Mouse (Mus musculus): Measurements from ENCODE around the gene AB124611. TPM values are rescaled to one million over a fixed set of nuclear protein-coding genes. Genes with fewer than 3 reads are reported as not detected.
"Not testable (repeated sequence)": the region's sequence is repeated elsewhere in the genome, so short reads cannot be mapped to it uniquely, and the experiment has no call there.

AB124611 gene
- total and polyA plus RNA-seq, 3 experiments: 1.4 to 2.3 (median 1.7) TPM

DNA sequence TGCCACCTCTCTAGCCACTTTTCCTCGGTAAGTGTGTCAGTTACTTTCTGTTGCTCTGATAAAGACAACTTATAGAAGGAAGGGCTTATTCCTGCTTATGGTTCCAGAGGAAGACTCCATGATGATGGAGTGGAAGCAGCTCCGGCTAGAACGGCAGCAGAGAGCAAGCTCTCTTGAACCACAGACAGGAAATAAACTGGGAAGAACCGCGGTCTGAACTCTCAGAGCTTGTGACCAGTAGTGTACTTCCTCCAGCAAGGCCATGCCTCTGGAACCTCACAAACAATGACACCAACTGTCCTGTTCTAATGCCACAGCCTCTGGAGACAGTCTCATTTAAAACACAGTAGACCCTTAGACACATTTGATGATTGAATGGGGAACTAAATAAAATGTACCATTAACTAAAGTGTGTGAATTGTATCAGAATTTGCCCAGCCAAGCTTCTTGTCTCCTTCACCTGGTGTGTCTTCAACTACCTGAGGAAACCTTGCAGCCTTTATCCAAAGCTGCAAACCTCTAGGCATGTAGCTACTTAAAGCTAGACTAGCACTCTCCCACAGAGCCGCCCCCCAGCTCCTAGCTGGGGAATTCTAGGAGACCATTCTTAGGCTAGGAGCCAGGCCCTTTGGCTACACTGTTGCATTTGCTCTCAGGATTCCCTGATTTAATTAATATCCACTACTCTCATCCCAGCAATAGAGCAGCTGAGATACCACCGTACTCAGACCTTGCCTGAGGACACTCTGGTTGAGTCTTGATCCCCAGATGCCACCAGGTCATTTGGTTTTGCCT, 637 bp upstream of the AB124611 start:
- no peak for DNase-seq

DNA sequence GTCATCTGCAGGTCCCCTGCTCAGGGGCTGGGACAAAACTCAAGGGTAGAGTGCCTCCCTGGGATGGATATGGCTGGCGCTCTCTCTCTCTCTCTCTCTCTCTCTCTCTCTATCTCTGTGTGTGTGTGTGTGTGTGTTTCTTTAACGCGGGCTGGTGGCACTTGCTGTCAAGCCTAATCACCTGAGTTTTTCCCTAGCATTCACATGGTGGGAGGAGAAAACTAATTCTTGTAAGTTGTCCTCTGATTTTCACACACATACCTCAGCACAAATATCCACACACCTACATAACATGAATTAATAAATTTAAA, 613 bp downstream of the AB124611 start:
- no peak for DNase-seq

DNA sequence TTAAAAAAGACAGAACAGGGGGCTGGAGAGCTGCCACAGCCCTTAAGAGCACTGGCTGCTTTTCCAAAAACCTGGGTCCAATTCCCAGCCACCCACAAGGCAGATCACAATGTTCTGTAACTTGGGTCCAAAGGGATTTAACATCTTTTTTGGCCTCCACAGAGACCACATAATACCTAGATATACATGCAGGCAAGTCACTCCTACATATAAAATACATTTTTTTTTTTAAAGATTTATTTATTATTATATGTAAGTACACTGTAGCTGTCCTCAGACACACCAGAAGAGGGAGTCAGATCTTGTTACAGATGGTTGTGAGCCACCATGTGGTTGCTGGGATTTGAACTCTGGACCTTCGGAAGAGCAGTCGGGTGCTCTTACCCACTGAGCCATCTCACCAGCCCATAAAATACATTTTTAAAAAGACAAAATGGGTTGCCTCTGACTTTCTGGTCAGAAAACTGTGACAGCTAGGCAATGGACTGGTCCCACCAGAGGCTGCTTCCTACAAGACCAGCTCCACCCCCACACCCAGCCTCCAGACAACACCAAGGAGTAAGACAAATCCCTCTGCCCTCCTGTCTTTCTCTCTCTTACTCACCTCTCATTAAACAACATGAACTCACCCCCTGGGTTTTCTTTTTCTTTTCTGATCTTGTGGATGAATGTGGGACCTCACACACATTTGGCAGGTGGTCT, 1.3 kb downstream of the AB124611 start:
- DNase-seq: no peak

DNA sequence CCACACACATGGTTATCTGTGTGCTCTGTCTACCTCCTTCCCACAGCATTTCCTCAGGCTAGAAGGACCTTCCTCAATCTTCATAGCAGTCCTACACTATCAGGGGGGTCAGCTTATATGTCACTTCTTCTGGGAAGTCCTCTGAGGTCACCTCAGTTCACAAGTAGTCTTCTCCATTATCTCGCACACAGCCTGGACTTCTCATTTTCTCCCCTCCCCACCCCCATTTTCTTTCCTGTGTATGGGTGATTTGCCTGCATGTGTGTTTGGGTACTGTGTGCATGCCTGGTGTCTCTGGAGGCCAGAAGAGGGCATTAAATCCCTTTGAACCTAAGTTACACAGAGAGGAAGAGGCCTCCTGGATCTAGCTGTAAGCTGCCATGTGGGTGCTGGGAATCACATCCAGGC, 1.9 kb downstream of the AB124611 start:
- DNase-seq: no peak

DNA sequence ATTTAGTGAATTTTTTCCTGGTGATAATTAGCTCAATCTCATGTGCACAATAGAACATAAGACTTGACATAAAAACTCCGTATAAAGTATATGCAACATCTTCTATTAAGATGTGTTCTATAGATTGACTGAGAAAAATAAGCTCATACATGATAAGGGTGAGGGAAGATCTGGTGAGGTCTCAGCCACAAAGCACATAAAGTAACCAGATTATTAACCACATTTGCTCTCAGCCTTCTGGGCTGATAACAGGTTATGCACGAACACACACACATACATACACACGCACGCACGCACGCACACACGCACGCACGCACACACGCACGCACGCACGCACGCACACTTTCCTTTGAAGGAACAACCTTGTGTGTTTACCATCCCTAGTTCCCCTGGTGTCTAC, 10.5 kb downstream of the AB124611 start:
- DNase-seq: no peak

DNA sequence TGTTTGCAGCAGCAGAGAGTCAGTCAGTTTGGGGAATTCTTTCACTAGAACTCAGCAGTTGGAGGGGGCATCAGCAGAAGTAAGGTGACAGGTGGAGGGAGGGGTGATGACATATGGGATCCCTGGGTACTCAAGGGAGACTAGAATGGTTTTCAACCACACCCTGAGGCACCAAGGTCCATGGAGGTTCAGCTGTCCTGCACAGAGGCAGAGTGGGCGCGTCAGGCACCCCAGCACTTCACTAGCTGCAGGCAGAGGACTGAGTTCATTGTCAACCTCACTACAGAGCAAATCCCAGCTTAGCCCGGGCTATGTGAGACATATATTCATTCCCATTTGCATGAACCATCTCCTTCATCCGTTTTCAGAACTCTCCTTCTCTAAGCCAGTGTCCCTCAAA, 11.0 kb downstream of the AB124611 start:
- no peak for DNase-seq

DNA sequence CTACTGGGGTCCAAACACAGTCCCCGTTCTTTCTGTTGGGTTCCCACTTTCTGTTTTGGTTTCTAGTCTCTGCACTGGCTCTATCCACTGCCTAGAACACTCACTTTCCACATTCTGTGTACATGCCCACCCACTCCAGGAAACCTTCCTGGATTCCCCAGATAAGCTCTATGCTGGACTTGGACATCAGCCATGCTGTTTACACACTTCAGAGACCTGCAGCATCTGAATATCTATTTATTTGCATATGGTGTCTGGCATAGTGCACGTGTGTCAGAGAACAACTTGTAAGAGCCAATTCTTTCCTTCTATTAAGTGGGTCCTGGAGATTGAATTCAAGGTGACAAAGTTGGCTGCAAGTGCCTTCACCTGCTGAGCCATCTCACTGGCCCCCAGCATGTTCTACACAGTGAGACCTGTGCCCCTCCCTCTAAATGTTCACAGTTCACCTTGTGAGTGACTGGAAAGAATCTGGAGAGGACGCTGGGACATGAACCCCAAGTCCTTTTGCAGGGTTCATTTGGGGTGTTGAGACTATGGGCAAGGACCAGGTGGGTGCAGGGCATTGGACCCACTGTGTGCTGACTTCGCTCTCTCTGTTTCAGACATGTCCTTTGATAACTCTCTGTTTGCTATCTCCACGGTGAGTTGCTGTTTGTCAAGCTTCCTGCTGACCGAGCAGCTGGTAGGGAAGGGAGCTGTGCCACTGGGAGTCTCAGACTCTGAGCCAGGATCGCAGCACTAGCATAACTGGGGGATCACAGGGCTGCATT, 14.2 kb downstream of the AB124611 start:
- no peak for DNase-seq

DNA sequence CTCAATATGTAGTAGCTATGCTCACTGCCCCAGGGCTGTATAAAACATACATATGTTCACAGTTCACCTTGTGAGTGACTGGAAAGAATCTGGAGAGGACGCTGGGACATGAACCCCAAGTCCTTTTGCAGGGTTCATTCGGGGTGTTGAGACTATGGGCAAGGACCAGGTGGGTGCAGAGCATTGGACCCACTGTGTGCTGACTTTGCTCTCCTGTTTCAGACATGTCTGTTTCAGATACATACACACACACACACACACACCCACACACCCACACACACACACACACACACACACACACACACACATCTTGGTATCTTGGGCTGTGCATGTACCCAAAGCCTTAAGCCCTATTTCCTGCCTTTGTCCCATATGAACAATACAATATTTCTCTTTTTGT, 16.0 kb downstream of the AB124611 start:
- not testable (repeated sequence) for DNase-seq

DNA sequence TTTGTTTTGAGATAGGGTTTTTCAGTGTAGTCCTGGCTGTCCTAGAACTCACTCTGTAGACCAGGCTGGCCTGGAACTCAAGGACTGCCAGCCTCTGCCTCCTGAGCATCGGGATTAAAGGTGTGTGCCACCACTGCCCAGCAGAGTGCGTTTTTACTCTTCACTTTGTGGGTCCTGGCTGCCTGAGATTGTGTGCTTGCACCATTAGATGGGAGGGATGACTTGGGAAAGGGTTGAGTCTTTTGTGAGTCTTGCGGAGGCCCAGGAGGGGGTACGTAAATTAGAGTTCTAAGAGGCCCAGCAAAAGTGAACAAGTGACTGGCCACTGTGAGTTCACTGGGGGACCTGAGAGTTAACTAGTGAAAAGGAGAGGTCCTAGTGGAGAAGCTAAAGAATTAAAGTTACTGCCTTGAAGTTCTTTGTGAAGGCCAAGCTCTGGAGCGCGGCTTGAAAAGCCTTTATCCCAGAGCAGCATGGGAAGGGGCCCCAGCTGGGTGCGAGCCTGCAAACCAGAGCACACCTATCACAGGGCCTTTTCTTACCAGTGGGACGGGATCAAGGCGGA, 19.5 kb downstream of the AB124611 start:
- peak; percentile 14 for DNase-seq

DNA sequence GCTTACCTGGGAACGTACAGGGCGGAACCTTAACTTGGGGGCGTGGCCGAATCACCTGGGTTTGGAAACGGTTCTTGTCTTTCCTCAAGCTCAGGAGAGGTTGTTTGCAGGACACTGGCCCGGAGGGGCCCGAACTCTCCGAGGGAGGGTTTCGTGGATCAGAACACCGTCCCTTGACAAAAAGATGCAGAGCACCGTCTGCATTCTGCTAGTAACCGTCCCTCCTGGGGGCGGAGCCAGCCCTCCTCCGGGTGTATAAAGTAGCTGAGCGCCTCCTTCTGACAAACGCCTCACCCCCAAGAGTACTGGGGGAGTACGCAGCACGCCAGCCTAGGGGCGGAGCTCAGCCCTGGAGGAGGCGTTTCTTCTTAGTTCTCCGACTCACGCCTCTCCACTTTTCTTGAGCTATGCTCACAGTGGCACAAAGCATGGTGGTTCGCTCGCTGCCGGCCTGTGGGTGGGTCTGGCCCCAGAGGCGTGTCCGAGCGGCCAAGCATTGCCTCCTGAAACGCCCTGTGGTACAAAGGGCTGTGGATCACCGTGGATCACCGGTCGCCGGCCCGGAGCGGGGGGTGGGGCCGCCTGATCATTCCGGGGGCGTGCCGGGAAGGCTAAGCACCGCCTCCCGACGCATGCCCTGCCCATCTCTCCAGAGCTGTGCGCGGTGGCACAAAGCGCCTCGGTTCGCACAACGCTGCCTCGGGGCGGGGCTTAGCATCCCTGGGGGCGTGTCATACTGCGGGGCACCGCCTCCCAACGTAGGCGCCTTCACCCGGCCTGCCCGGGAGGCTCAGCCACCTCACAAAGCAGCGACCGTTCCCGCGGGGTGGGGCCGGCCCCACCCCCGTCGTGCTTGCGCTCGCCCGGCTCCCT, 20.2 kb downstream of the AB124611 start:
- DNase-seq: peak; percentile 100

DNA sequence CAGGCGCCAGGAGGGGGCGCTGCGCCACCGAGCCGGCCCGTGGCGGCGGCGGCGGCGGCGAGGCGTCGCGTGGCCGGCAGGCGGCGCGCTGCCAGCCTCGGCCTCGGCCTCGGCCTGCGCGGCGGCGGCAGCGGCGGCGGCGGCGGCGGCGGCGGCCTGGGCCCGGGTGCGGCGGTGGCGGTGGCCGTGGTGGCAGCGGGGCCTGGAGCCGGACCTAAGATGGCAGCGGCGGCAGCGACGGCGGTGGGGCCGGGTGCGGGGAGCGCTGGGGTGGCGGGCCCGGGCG, 20.8 kb downstream of the AB124611 start, which contains the start of gene Carm1:
Gene Carm1 (plus strand): TSS at position 106 of the 286 bp plus-strand sequence.
- DNase-seq: no peak

DNA sequence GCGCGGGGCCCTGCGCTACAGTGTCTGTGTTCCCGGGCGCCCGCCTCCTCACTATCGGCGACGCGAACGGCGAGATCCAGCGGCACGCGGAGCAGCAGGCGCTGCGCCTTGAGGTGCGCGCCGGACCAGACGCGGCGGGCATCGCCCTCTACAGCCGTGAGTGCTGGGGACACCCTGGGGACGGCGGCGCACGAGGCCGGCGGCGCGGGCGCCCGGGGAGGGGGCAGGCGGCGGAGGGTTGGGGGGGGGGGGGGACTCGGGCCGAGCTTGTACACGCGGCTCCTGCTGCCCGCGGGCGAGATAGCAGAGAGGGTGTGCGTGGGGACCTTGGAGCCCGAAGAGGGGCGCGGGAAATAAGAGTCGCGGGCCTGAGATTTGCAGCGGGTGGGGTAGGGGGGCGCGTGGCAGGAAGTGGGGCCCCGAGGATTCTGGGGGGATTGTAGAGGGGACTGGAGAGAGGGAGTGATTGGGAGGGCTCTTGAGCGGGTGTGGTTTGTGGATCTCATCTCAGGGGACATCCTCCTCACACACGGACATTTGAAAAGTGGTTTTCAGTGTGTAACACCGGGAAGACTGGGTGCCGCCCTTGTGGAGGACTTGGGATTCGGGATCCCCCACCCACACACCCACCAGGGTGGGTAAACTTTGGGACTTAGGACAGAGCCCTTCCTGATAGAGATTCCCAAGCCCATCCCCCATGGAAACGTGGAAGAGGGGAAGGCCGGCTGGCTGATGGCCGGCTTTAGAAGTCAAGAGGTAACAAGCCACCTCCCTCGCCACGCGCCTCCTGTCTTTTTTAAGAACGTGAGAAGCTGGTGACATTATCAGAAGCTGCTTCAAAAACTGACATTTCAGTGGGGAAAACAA, 21.3 kb downstream of the AB124611 start:
- peak; percentile 82 for DNase-seq

DNA sequence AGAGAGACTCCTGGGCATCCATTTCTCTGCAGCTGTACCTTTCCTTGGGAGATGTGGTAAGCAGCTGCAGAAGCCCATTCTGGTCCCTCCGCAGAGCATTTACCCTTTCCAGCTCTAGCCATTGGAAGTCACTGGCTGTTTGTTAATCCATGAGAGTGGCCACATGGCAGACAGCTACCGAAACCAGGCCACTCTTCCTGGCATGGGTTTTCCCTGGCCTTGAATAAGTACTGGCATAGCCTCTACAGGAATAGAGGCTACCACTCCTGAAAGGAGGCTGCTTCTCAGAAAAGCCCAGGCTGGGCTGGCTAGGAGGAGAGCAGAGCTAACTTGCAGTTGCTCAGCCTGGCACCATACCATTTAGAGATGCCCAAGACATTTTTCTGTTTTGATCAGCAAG, 25.1 kb downstream of the AB124611 start:
- DNase-seq: peak; percentile 30

DNA sequence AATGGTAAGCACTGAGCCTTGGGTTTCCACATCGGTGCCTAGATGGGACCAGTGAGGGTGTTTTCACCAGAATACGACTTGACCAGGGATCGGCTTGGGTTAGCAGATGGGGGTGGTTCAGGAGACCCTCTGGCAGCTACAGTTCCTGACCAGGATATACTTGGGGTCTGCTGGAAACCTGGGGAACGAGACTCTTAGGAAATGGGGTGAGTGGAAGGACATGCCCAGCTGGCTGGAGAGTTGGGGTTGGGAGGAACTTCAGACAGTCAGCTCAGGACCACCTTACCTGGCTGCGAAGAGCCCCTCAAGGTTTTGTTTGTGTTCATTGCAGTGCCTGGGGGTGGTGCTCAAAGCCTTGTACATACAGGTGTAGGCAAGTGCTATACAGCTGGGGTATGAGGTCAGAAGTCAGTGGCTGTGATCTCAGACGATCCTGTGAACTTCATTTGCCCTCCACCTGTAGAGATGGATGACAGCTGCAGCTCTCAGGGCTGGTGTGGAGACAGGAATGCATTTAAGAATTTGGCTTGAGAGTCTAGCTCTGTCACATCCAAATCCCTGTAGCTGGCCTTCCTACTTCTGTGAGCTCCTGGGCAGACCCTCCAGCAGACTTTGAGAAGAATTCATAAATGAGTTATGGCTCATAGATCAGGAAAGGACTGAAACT, 27.8 kb downstream of the AB124611 start:
- no peak for DNase-seq

DNA sequence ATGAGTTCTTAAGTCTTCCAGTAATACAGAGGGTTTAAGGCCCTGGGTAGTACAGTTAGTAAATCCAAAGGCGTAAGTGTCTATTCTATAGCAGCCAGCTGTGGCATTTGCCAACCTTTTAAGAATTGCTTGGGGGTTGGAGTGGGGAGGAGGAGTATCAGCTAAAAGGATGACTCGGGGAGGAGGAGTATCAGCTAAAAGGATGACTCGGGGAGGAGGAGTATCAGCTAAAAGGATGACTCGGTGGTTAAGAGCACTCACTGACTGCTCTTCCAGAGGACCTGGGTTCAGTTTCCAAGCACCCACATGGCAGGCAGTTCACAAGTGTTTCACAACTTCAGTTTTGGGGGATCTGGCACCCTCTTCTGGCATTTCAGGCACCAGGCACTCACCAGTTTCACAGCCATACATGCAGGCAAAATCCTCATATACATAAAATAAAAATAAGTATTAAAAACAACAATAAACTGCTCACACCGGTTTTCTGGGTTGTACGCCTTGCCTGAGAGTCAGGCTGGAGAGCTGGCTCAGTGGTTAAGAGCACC, 29.3 kb downstream of the AB124611 start:
- no peak for DNase-seq

DNA sequence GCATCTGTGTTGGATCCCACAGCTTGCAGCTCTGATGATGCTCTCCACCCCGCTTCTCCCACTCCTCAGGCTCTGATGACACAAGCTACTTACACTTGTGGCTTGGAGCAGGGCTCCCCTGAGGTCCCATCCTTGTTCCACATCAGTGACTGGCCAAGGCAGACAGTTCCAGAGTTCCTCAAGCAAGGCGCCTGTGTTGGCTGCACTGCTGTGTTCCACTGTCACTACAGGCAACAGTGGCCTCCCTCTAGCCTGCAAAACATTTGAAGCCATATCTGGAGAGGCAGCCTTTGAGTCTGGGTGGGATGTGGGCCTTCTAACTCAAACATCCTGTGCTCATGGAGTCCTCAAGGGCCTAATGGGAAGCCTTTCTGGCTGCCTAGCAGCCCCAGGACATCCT, 31.0 kb downstream of the AB124611 start:
- no peak for DNase-seq

DNA sequence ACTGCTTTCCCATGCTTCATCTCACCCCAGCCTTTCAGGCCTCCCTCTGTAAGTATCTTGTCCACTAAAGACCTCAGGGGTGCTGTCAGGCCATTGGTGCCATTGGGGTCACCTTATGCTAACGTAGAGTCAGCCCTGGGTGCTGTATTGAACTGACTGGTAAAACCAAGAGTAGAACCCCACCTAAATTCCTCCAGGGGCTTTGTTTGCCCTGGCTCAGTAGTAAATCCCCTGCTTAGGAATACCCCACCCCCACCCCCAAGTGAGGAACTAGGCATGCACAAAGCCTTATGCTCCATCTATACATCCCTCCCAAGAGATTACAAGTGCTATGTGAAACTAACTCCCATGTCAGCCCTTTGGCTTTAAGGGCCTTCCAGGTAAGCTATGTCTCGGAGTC, 31.6 kb downstream of the AB124611 start:
- no peak for DNase-seq

DNA sequence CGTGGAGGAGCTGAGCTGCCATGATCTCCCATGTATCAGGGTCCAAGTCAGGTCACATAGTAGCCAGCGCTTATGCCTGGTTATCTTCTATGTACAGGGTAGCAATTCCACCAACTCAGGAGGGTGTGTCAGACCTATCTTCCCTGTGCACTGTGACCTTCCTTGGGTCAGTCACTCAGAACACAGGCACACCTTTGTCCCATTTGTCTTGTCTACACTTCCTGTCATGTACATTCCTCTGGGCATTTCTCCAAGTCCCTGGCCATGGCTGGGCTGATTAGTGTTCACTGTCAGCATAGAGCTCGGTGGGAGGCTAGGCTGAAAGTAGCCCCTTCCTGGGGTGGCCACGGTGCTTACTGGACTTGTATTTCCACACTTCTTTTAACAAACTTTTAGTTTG, 32.4 kb downstream of the AB124611 start:
- peak; percentile 47 for DNase-seq

DNA sequence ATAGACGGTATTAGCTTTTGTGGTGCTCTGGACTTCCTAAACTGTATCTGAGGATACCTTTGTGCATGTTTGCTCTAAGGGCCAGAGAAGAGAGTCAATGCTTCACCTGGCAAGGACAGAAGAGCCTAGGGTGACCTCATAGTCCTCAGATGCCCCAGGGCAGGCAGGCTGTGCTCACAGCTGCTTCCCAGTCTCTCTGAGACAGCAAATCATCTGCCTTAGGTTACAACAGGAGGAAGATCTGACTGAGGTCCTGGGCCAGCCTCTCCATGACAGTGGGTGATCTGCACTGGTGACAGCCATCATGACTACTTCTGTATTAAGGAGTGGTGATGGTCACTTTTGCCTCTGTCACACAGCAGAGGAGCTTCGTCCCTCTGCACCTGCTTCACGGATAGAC, 33.2 kb downstream of the AB124611 start:
- DNase-seq: no peak

DNA sequence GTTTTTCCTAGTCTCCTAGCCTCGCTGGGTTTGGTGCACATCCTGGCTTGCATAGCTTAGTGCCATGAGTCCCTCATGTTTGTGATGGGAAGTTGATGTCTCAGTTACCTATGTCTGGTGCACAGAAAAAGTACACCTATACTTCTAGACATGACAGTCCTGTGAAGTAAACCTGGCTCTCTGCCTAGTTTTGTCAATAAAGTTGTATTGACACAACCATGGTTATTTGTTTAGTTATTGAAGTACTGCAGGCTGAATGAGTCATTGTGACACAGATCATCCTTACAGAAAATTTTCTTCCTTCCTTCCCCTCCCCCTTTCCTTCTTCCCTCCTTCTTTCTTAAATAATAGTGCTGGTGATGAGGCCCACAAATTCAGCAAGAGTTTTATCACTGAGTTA, 38.4 kb downstream of the AB124611 start:
- DNase-seq: no peak
